Mouse (Mus musculus) erythroblast, adult 5-6 weeks (primary cell): Measurements from ENCODE around the gene Dscam. TPM values are rescaled to one million over a fixed set of nuclear protein-coding genes. Genes with fewer than 3 reads are reported as not detected.

Experiments
- ATAC-seq: replicated peaks from 2 replicates; pipeline ENCODE4 v1.8.0; 2016; ENCODE audit warnings: moderate number of reproducible peaks, mild to moderate bottlenecking, moderate TSS enrichment, inconsistent platforms; ENCODE audit not compliant: poor library complexity, low FRiP score, severe bottlenecking
- total RNA-seq, 2 experiments: library from RNA; stranded (forward) in 1 of 2; stranded (reverse) in 1 of 2; fragments of 150-400 nt in 1 of 2; fragments of 200-764, 138-1000 nt in 1 of 2; gene quantifications; 2 replicates each; pipeline versions ENCODE4 v1.2.3 to v1.2.4; 2015 to 2017; ENCODE audit warnings: low replicate concordance in 2 of 2

Dscam gene
- total RNA-seq, 2 experiments from 2014 or later, result 0.58 TPM; not detected in 1

DNA sequence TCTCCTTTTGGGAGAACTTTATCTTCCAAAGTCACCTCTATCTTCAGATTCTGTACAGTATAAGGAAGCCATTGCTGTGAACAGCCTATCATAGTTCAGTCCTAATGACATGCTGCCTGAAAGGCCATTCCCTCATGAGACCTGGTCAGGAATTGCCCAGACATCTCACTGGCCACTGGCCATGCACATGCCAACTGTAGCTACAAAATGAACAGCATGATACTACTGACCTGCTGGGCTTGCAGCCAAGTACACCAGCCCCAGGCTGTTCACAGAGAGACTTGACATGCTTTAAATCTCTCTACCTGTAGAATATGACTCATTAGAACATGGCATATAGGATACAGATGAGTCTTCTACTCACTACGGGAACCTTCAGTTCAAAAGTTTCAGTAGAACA lies 364.3 kb downstream of the Dscam start:
- no peak for ATAC-seq

DNA sequence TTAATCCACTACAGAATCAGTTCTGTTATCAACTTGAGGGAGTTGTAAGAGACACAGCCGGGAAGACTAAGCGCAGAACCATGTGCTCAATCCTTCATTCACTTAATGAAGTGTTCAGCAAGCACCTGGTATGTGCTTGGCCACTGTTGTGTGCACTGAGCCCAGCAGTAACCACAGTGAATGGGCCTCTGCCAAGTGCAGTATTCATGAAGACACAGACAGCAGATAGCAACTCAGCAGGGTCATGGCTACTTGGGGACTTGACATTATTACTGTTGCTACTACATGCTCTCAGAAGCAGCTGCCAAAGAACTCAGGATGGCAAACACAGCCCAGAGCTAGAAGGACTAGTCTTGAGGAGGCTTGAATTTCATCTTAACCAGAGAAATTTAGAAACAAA lies 367.9 kb downstream of the Dscam start:
- no peak for ATAC-seq

DNA sequence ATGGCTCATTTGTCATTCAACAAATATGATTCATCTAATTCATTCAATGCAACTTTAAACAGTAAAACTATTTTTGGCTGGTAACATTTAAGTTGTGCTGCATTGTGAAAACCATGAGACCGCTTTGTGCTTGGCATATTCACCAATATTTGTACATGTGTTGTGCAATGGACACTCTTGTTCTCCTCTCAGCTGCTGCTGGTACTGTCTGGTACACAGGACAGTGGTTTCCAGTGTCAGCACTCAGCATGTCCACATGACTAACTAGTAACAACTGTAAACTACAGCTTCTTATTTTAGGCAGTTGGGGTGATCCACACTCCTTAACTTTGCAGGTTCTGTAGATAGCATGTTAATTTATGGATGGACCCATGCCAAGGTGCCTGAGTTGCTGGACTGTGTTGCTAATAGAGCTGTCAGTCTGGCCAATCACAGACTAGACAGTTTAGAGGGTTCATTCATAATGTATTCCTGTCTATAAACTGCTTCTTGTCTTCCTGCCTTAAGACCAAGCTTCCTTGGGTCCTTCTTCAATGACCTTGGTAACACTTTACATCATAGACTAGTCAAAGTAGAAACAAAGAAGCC lies 368.8 kb downstream of the Dscam start:
- ATAC-seq, result no peak

DNA sequence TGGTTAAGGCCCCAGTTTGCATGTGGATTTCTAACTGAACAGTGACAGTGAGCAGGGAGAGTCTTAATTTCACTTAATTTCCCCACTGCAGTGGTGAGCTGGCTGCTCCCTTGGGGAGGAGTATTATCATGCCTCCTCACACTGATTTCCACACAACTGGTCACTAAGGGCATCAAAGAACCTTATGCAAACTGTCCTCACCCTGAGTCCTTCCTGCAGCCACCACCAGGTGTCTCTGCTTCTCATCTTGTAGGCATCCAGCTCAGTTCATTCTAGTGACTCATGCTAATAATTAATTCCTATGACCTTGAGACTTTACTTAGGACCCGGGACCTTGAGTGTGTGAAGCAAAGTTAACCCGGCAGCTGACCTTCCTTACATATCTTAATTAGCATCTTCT lies 375.1 kb downstream of the Dscam start:
- no peak for ATAC-seq

DNA sequence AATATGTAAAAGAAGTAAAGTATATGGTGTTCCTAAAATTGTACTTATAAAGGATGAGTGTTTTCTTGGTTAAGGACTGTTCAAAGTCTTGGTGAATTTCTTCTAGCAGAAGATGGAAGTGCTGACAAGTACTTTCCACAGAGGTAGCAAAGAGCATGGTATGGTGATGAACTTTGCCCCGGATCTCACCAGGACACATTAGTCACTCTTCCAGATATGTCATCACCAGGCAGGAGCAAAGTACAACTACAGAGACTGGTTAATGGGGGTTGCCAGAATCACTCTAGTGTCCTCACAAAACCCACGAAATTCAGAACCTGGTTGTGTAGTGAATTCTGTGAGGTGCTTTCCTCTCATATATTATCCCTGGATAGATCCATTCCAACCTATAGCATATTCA lies 379.2 kb downstream of the Dscam start:
- ATAC-seq, result no peak

DNA sequence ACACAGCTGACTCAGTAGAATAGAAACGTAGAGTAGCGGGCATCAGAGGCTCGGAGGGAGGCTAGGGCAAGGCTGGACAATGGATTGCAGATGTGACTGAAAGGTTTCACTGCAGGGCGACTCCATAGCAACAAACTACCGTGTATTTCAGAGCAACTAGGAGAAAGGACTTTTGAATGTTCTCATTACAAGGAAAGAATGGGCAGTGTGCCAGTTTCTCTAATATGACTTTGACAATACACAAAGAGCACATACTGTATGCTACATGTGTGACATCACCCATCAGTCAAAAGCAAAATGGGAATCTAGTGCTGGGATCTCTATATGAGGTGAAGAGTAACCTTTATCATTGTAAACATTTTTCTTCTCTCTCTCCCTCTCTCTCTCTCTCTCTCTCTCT lies 382.3 kb downstream of the Dscam start:
- no peak for ATAC-seq

DNA sequence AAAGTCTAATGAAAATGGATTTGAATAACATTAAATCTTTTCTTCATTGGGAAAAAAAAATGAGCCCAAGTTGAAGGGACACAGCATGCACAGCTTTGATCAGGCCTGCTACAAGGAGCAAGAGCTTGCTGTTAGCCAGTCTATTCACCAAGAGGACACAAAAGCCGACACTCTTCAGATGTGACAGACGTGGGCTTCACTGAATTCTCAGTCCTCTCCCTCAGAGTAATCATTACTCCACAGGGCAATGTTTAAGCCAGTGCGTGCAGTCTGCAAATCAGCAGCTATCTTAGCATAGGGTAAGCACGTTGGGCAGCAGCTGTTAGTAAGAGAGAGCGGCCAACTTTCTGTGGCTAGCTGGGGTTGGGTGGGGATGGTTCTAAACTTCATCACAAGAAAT lies 391.5 kb downstream of the Dscam start:
- ATAC-seq, result no peak

DNA sequence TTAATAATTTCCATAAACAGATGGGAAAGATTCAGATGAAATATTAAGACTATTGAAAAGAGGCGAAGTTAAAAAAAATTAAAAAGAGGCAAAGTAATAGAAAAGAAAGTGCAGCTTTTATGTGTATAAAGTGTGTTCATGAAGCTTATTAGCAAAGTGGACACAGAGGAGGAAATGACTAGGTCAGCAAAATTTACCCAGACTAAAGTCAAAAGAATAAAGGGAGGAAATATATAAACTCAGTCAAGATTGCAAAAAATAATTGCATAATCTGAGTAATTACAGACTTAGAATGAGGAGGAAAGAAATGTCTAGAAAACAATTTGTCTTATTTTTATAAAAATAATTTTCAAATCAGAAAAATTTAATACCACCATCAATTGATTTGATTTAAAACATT lies 396.3 kb downstream of the Dscam start:
- ATAC-seq, result no peak

DNA sequence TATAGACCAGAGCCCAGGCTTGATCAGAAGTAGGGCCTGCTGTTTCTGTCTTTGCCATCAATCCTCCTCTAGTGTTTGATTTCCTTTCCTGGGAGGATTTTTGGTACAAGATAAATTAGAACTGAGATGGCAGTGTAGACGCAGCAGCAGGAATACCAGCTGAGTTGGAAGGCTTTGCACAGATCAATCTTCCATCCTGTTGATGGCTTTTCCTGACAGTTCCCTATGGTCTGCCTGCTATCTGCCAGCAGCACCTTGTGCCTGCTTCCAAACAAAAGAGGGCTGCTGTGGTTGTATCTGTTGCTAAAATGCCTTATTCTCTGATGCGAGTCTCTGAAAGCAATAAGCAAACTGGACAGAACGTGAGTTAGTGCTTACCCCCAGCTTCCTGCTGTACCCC lies 402.6 kb downstream of the Dscam start:
- ATAC-seq, result no peak

DNA sequence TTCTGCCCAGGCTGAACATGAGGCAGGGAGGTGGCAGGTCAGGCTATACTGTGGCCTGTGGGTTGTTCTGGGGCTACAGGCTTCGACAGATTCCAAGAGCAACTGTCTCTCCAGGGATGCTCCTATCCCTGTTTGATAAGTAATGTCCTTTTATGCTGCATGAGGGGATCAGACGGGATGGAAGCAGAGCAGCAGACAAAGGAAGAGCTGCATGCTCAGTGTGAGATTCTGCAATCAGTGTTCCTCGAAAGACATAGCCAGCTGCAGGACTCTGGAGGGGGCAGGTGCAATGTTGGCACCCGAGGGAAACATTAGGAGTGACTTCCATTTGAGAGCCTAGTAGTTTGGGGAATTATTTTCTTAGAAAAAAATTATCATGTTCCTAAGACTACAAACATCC lies 403.0 kb downstream of the Dscam start:
- no peak for ATAC-seq

DNA sequence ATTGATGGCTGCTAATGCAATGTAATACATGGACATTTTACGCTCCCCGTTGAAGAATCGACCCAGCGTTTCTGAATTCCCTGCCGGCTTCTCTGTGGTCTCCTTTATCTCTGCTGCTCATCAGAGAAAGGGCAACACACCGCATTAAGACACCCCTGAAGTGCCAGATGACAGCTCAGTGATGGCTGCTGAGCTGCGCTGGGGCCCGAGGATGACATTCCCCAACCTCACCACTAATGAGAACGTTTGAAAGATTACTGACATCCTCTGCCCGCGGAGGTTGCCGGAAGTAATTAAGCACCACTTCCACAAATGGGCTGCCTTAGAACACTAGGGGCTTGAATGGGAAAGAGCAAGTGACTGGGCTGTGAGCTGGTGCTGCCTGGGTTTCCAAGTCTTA lies 409.3 kb downstream of the Dscam start:
- no peak for ATAC-seq

DNA sequence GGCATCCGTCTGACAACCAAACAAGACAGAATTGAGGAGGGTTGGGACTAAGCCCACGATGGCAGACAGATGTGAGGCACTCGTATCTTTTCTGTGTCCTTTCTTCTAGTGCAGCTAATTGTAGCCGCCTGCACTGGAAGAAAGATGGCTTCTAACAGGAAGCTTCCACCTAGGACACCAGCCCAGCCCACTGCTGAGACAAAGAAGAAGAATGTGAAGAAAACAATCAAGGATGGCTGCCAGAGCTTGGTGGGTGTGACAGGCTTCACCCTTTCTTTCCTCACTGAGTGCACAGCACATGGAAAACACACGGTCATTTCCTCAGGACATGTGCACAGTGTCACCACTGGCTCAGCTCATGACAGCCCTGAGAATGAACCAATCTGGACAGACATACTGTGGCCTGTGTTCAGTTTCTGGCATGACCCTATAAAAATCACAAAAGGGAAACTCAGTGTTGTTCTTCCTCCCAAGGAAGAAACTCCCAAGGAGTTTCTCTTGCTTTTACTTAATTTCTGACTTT lies 411.4 kb downstream of the Dscam start:
- no peak for ATAC-seq

DNA sequence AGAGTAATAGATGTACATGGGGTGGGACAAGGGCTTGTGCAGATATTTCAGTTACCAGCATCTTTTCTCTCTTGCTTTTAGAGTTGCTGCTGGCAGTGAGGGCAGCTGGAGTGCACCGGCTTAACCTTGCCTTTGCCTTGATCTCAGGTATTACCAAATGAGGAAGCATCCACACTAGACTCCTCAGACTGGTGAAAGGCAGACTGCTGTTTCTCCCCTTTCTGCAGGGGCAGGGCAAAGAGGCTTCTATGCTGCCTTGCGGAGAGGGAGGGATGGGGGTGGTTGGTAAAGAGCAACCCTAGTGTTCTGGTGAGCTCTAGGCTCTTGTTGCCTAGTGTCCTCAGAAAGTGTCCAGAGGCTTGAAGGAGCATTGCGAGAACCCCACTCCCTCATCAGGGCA lies 412.2 kb downstream of the Dscam start:
- ATAC-seq, result no peak

DNA sequence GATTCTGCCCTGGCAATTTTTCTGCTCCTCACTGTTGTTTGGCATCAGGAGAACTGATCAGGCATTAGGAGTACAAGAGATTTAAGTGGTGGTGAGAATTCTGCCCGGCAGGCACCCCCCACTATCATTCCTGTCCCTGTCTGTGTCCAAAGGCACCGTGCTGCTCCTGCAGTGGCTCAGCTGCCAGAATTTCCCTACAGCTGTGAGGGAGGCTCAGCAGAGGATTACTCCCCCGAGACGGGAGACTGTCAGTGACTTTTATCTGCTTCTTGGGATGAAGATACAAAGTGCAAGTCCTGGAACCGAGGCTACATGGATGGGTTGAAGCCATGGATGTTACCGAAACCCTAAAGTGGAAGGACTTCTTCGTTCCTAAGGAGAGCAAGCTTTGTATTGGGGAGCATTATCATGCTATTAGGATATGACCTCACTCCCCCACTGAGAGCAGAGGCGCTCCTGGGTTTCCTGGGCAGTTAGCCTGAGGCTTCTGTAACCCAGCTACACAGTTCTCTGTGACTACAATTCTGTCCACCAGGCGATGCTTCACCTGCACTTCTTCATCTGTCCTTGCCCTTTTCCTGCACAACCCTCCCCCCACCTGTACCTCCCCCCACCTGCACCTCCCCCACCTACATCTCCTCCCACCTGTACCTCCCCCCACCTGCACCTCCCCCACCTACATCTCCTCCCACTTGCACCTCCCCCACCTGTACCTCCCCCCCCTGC lies 412.8 kb downstream of the Dscam start:
- no peak for ATAC-seq

DNA sequence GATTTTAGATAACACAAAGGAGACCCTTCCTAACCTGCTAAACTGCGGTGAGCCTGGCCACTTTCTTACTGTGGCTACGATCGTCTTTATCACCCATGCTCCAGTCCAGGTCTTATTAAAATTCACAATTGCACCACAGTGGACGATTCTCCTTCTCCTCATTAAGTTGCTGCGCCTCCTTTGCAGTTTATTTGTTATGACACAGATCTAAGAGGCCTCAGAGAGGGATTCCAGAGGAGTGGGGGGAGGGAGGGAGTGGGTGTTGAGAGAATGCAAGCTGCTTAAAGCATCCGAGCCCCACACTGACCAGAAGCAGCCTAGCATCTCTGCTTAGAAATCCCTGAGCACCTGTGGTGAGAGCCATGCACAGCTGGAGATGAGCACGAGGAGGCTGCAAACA lies 413.6 kb downstream of the Dscam start:
- ATAC-seq, result no peak

DNA sequence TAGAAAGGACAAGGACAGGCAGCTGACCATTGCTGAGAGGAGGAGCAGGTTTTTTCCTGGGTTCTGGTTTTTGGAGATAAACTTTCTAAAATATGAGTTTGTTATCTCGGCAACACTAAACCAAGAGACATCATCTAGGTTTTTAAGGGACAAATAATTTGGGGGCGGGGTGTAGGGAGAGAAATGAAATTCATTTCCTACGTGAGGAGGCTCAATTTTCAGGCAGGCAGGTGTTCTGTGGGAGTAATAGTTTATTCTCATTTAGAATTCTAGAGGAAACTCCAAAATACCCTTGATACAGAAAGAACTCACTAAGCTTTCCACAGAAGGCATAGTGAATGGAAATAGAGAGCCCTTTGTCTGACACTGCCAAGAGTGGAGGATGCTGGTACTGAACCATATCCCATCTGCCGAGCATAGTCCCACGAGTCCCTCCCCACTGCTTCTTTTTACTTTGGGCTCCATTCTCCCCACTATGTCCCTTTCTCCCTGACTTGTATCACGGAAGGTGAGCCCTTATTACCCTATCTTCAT lies 415.5 kb downstream of the Dscam start:
- ATAC-seq, result no peak

DNA sequence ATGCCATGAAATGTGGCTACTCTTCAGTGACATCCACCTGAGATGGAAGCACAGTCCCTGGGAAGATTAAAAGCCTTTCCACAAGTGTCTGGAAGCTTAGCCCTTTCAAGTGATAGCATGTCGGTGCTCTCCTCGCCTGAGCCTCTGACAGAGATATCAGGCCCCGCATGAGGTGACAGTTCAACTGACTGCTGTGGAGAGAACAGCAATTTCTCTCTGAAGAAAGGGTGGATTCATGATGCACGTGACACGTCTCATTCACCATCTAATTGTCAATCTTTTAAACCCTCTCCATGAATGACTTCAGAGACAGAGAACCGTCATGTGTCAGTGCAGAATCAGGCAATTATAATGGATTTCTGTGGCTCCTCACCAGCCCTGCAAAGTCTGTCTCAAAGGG lies 416.2 kb downstream of the Dscam start:
- ATAC-seq, result no peak

DNA sequence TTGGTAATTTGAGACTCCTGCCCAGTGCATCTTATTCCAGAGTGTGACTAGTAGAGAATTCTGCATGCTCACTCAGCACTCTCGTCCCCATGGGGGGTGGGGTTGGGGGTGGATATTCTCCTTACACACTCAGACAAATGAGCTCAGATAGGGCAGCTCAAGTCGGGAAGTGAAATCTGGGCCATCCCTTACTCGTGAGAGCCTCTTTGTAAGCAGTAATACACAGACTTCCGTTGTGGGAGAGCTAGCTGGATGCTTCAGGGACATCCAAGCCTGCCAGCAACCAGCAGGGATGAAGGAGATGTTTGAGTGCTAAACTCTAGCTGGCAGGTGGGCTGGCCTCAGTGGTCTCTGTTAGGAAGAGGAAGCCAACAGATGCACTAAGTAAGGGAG lies 416.8 kb downstream of the Dscam start:
- no peak for ATAC-seq

DNA sequence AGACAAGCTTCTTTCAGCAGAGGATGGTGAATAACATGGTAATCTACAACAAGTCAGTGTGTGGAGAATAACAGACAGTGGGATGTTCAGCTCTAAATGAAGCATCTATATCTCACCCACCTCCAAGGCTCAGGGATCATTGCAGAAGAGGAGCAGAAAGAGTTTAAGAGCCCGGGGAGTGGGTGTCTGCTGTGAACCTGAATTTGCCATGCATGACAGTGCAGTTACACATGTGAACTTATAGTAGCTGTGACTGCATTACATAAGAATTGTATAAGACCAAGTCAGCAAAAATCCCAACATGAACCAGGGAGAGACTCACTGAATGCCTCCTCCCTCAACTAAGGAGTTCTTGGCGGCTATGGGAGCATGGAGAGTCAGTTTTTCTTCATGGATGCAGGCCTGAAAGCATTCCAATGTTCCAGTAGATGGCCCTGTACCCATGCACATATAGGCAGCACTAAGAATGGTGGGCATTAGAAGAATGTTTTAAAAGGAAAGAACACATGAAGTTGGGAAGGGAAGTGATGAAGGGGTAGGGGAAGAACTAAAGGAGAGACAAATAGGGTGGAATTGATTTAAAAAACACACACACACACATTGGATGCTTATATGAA lies 417.3 kb downstream of the Dscam start:
- ATAC-seq, result no peak

DNA sequence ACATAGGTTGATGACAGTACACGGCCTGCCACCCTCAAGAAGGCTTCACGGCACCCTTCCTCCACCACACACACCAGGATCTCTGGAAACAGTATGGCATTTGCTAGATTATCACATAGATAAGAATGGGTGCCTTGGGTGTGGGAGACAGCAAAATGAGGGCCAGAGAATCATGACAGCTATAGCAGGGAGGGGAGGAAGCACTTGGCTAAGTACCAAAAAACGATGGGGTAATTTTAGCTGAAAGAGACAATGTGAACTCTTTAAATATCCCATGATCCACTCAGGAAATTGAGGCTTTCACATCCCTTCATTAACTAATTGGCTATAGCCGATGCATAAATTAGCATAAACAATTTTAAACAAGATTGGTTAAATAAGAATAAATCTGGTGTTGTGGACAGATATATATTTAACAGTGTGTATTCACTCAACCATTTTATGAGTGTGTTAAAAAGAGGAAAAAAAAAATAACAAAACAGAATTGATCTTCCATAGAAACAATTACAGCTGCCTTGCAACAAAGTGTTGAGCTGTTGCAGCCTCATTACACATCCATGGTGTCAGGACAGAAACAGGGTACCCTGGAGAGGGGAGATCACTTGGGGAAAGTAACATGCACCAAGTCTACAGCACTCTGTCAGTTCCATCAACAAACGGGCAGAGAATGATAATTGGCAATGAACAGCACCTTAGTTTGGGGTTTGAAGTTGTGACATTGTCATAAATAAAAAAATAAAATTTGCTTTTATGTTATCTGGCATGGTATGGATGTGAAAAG lies 427.9 kb downstream of the Dscam start:
- no peak; the same call in 1 of the 2 replicates for ATAC-seq
